Mouse (Mus musculus) heart, adult 18-20 months (tissue): ENCODE measurements at regions not wholly inside any gene's neighbourhood (a gene's known extent, or its start where the extent isn't known, plus 50 kb on each side); places are given as distances from the start of the nearest gene placed in this dataset.
"Not testable (repeated sequence)": the region's sequence is repeated elsewhere in the genome, so short reads cannot be mapped to it uniquely, and the experiment has no call there.

Experiments used
- DNase-seq, 2 experiments: peaks; one replicate each; pipeline ENCODE4 v3.0.0; 2021 to 2022; ENCODE audit warnings: mixed read lengths in 1 of 2

- DNase-seq, result no peak
Measured at GRCm38 (mm10) chr16:86897967-86898710, 455.8 kb upstream of the N6amt1 start.

DNA sequence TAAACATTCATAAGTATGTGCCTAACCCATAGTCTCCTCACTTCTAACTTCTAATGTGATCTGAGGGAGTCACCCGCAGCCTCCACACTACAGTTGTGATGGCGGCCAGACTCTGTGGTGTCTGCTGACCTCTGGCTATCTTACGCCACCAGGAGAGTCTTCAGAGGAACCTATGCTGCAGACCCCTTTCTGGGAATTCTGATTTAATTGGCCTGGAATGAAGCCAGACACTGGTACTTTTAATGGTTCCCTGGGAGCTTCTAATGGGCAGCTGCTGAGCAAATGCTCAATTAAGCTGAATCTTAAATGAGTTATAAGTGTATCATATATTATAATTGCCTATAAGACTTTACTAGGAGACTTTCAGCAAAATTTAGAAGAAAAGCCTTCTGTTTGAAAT, 459.0 kb upstream of the N6amt1 start:
- no peak for DNase-seq

DNA sequence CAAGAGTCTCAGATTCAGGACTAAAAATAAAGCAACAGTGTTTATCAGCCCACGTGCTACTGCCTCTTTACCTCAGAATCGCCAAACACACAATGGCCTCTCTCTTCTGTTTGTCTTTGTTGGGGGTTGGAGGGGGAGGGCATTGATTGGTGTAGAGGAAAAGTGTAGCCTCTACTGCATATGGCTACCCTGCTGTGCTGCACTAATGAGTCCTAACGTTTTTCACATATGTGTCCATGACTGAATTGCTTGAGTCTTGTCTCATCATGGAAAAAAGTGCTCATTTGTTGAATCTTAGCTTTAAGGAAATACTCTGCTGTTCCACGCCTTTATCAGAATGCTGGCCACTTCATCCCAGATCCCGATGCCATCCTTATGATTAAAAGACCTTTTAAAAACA, 459.7 kb upstream of the N6amt1 start:
- no peak for DNase-seq

DNA sequence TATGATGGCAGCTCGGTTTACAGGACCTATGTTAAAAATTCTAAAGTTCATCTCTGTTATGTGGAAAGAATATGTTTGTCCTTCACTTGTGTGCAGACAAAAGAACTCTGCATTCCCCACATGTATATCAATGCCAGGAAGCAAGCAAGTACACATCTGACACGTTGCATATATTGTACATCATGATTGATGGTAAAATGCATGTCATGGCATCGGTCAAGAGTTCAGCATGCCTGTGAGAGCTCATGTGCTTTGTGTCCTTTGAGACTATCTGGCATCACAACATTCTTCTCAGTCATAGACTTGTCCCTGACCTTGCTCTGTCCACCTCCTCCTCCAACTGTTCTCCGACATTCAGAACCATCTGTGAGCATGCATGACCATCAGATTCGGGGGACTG, 465.6 kb upstream of the N6amt1 start:
- DNase-seq, result no peak

- no peak for DNase-seq
Measured at GRCm38 (mm10) chr16:86887605-86888004, 466.4 kb upstream of the N6amt1 start.

- peak; percentile 30 to 66 for DNase-seq
Measured at GRCm38 (mm10) chr16:86883862-86884261, 470.1 kb upstream of the N6amt1 start.

GRCm38 (mm10) chr16:86882529-86882928, 471.5 kb upstream of the N6amt1 start:
- DNase-seq, result peak; percentile 59 to 81

- DNase-seq, result peak; percentile 26 to 33
Measured at GRCm38 (mm10) chr16:86881583-86881982, 472.4 kb upstream of the N6amt1 start.

GRCm38 (mm10) chr16:86860828-86861227, 493.2 kb upstream of the N6amt1 start:
- DNase-seq, result no peak

DNA sequence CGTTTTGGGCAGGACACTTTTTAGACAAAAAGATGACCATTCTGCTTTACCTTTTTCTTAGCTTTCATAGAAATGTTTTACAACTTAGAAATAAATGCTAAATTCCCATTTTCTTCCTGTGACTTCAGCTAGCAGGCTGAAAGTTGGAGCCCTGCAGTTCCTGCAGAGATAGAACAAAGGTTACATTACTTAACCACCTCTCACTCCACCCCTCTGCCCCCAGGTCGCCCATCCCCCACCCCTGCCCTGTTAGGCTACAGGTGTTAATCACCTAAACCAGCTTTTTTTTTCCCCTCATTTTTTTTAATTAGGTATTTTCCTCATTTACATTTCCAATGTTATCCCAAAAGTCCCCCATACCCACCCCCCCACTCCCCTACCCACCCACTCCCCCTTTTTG, 498.1 kb upstream of the N6amt1 start:
- DNase-seq, result no peak

GRCm38 (mm10) chr16:86855312-86855711, 498.7 kb upstream of the N6amt1 start:
- DNase-seq, result no peak

GRCm38 (mm10) chr16:86853398-86853797, 500.6 kb upstream of the N6amt1 start:
- no peak for DNase-seq

DNA sequence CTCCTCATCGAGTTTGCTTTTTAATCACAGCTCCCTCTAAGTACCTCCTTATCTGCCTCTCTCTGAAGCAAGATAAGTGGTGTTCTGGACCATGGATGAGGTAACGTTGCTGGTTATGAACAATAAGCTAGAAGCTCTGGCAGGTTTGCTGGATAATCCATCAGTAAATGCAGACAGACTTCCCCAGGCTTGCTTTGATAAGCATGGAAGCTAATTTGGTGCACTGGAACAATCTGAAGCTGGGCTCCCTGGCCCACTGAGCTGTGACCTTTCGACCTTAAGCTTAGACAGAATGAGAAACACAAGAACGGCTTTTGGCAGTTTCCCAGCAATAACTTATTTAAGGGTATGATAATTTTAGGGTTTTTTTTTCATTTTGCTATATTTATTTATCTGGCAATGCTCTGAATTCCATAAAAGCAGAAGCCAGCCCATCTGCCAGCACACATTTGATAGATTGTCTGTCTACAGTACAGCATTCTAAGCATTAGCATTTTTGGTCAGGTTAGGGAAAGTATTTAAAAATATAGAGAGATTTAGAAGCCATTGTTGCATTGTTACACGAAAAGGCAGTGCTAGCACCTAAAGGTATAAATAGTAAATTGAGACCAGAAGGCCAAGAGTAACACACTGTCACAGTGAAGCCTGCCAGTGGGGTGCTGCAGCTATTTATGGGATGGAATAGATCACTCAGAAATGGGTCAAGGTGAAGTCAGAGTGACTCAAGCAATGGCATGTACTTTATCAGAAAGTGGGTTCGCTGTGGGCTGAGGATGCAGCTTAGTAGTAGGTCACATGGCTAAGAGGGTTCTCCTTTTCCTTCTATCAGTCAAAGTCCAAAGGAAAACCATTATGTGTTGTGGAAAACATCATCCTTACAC, 515.3 kb upstream of the N6amt1 start:
- DNase-seq, result peak; percentile 27 to 58

GRCm38 (mm10) chr16:86827645-86828044, 526.3 kb upstream of the N6amt1 start:
- no peak for DNase-seq

DNA sequence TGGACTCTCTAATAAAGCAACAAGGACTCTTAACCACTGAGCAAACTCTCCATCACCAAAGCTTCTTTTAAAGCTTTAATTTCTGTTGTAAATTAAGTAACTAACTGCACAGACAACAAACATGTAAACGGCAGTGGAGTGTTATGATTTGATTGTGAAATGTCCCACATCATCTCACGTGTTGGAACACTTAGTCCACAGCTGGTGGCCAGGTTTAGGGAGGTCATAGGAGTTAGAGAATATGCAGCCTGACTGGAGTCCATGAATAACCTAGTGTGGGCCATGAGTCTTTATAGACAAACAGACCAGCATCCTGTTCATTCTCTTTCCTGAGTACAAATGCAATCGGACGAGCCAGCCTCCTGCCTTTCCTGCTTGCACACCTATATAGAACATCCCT, 527.3 kb upstream of the N6amt1 start:
- no peak for DNase-seq

- peak in 1 of 2 experiments; percentile 12 for DNase-seq
Measured at GRCm38 (mm10) chr16:86823496-86823895, 530.5 kb upstream of the N6amt1 start.

GRCm38 (mm10) chr16:86821586-86821985, 532.4 kb upstream of the N6amt1 start:
- no peak for DNase-seq

- not testable (repeated sequence) for DNase-seq
Measured at GRCm38 (mm10) chr16:86818639-86819038, 535.3 kb upstream of the N6amt1 start.

DNA sequence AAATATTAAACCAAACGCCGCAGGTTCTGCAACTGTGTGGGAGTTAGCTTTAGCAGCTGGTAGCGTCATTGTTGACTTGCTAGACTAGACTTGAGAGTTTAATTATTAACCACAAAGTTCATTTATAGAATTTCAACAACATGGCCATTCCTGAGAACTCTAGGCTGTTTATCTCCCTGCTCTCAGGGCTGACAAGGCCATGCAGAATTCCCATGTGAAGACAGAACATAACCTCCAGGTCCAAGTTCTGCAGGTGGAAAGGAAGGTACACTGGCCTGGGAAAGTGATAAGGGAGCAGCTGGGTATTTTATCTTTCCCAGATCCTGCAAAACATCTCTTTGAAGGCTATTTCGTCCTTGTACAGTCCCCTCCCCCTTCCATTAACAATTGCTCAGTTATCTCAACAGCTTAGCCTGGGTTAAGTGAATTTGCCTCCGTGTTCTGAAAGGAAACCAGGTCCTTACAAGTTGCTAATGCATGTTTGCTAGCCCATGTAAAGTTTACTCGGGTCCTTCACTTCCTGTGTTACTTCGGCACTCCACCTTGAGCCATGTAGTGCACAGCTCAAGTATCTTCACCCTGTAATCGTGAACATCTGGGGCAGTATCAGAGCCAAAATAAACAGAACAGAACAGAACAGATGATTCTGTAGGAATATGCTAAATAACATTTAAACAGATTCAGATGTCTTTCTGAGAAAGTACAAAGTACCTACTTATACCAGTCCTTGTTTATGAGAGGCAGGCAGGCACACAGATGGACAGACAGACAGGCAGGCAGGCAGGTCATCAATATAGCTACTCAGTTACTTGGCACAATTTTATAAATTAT, 537.0 kb upstream of the N6amt1 start:
- DNase-seq, result peak in 1 of 2 experiments; percentile 9

DNA sequence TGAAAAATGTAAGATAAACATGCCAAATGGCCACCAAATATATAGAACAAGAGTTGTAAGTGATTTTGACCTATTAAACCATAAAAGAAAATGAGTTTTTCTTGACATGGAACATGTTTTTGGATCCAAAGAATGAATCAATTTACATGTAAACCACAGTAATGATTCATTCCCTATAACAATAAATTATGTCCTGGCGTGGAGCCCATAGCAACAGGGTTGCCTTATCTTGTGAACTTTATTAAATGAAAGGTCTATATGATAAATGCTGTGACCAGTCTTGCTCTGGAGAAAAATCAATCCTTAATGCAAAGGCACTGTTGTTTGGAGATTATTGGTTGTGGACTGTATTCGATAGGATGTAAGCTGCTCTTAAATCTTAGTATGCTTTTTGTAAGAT, 538.0 kb upstream of the N6amt1 start:
- DNase-seq, result no peak

GRCm38 (mm10) chr16:86812692-86813091, 541.3 kb upstream of the N6amt1 start:
- no peak for DNase-seq

DNA sequence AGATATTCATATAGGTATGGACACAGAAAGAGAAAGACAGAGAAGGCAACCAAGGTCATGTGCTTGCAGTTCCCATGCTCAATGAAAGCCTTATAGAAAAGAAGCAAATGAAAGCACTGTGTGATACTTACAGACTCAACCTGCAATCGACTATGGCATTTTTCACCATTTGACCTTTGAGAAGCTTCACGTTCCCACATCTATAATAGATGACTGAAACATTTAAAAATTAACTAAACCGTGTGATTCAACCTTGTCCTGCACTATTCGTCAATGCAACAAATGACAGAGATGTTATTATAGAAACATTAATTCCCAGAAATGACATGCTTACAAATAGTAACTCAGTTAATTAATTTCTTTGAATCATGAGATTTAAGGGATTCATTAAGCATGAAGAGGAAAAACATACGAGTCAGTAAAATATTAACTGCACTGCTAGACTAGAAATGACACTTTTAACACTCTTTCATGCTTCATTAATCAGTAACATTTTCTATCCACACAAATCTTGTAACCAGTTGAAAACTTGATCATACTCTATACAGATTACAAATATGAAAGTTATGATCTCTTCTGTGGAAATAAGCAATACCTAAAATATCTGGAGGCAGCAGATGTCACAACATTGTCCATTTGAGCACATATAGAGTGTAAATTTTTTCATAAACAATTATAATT, 545.2 kb upstream of the N6amt1 start:
- DNase-seq, result no peak
